In genomic region chr5:134622069-134622468, GRCm38 (mm10) we compare ENCODE assay signal across 13 mouse cellular contexts. TPM values are rescaled to one million over a fixed set of nuclear protein-coding genes. Genes with fewer than 3 reads are reported as not detected.
DNase-seq lines count a peak whose midpoint lies in the region; ATAC-seq and TF ChIP-seq lines count a peak whose summit lies in the region.
"Had no signal": no experiment of that assay in that cellular context is flagged by ENCODE, and none has a peak within 500 bp of the region (broad histone marks: within the 10 kb centered on the region; RNA-seq: fewer than 3 reads in every experiment).

No protein-coding gene starts in this region.

- H3K27ac ChIP-seq in hindbrain, postnatal 0 days, result no peak overlapping the region
- no peak overlapping the region for H3K27ac ChIP-seq in hindbrain, embryonic 13.5 days

- no peak overlapping the region for H3K4me2 ChIP-seq in hindbrain, postnatal 0 days (ENCODE audit: low read depth, low read length)
- H3K4me2 ChIP-seq in hindbrain, embryonic 13.5 days, result no peak overlapping the region
- H3K4me2 ChIP-seq: heart, embryonic 11.5 days had no signal

- no peaks in the 10 kb centered on the region for H3K4me1 ChIP-seq in hindbrain, postnatal 0 days (ENCODE audit: insufficient read depth, low read length)
- H3K4me1 ChIP-seq in hindbrain, embryonic 13.5 days (replicated peaks), result 0 out of 2 replicates have a peak, but pooled peaks cover 8% of the 10 kb centered on the region

- no peaks in the 10 kb centered on the region for H3K27me3 ChIP-seq in hindbrain, postnatal 0 days (ENCODE audit: insufficient read depth, low read length)
- H3K27me3 ChIP-seq in hindbrain, embryonic 13.5 days, result no peaks in the 10 kb centered on the region

- no peak for ATAC-seq in hindbrain, postnatal 0 days
- ATAC-seq in hindbrain, embryonic 13.5 days (ENCODE audit: low FRiP score), result no peak

- DNase-seq in hindbrain, postnatal 0 days (ENCODE audit: low spot score), result peak; percentile 80
- peak; percentile 88 for DNase-seq in brain, adult 2 months (ENCODE audit: low read depth, low spot score)
- peak; percentile 53 for DNase-seq in cerebellum, adult 9-11 months
- DNase-seq in layer of hippocampus, adult 9-10 months (ENCODE audit: low spot score), result peak; percentile 69
- no peak for DNase-seq in thymus, postnatal 0 days (ENCODE audit: low spot score)
- DNase-seq in retina, postnatal 1 day, result no peak
- no peak for DNase-seq in urinary bladder, adult 18-20 months (ENCODE audit: low spot score in 2 of 2)
- DNase-seq: kidney, adult 18-20 months; kidney, postnatal 36 days; thymus, postnatal 25 days had no signal

- H3K9ac ChIP-seq in hindbrain, postnatal 0 days (replicated peaks; ENCODE audit: low read length), result no peak overlapping the region
- no peak overlapping the region for H3K9ac ChIP-seq in hindbrain, embryonic 13.5 days

- H3K4me3 ChIP-seq in hindbrain, postnatal 0 days (ENCODE audit: low read length), result no peak overlapping the region
- H3K4me3 ChIP-seq in hindbrain, embryonic 13.5 days, result no peak overlapping the region
- H3K4me3 ChIP-seq: erythroblast, embryonic 14.5 days had no signal

- H3K9me3 ChIP-seq in hindbrain, postnatal 0 days (ENCODE audit: low read length), result no peaks in the 10 kb centered on the region
- H3K9me3 ChIP-seq in hindbrain, embryonic 13.5 days, result no peaks in the 10 kb centered on the region

- peaks cover 77% of the 10 kb centered on the region for H3K36me3 ChIP-seq in hindbrain, postnatal 0 days (ENCODE audit: insufficient read depth, low read length)
- H3K36me3 ChIP-seq in hindbrain, embryonic 13.5 days, result peaks cover 100% of the 10 kb centered on the region

- no peak for TF ChIP-seq CTCF in hindbrain, postnatal 0 days (IDR thresholded peaks at IDR 0.05; ENCODE audit: low read depth)

- 30% methylated on average over 2 of the region's 2 CpGs for WGBS in hindbrain, postnatal 0 days
- 61% methylated on average over 2 of the region's 2 CpGs for WGBS in hindbrain, embryonic 13.5 days

RNA-seq across cellular contexts. Expression of gene Lat2, which starts 7.2 kb away (rescaled TPM):
- total RNA-seq in hindbrain, postnatal 0 days (2014; rRNA removed), result 0.93 and 2.8 TPM in 2 replicates
- 1.6 and 4.8 TPM in 2 replicates for polyA plus RNA-seq in hindbrain, postnatal 0 days (2015; fragmentation: Nextera tagmentation; extraction: Ambion mirVana)
- 5.7 and 6.0 TPM in 2 replicates for polyA plus RNA-seq in hindbrain, embryonic 13.5 days (2015; fragmentation: Nextera tagmentation; extraction: Ambion mirVana)
- 6.7 and 6.9 TPM in 2 replicates for polyA plus RNA-seq in thymus, postnatal 0 days (2015; fragmentation: Nextera tagmentation; extraction: Ambion mirVana)

RNA-seq across cellular contexts. Expression of gene Eif4h, which starts 17.2 kb away (rescaled TPM):
- total RNA-seq in hindbrain, postnatal 0 days (2014; rRNA removed), result 472 and 489 TPM in 2 replicates
- polyA plus RNA-seq in hindbrain, postnatal 0 days (2015; fragmentation: Nextera tagmentation; extraction: Ambion mirVana), result 298 and 304 TPM in 2 replicates
- 336 and 347 TPM in 2 replicates for polyA plus RNA-seq in hindbrain, embryonic 13.5 days (2015; fragmentation: Nextera tagmentation; extraction: Ambion mirVana)
- 385 and 414 TPM in 2 replicates for polyA plus RNA-seq in thymus, postnatal 0 days (2015; fragmentation: Nextera tagmentation; extraction: Ambion mirVana)

RNA-seq across cellular contexts. Expression of gene Rfc2, which starts 40.9 kb away (rescaled TPM):
- total RNA-seq in hindbrain, postnatal 0 days (2014; rRNA removed), result 50.9 and 76.3 TPM in 2 replicates
- polyA plus RNA-seq in hindbrain, postnatal 0 days (2015; fragmentation: Nextera tagmentation; extraction: Ambion mirVana), result 164 and 168 TPM in 2 replicates
- 192 and 194 TPM in 2 replicates for polyA plus RNA-seq in hindbrain, embryonic 13.5 days (2015; fragmentation: Nextera tagmentation; extraction: Ambion mirVana)
- 262 and 278 TPM in 2 replicates for polyA plus RNA-seq in thymus, postnatal 0 days (2015; fragmentation: Nextera tagmentation; extraction: Ambion mirVana)

Comparison
In these comparisons a context has a peak if more than half of its experiments do, and no peak if none do; other contexts are left out.
1. DNase-seq: peak in hindbrain, postnatal 0 days (single experiment), brain, adult 2 months (single experiment), cerebellum, adult 9-11 months (single experiment) and layer of hippocampus, adult 9-10 months (single experiment); none in thymus, postnatal 0 days (single experiment), retina, postnatal 1 day (single experiment) and urinary bladder, adult 18-20 months (0 of 2).